Mouse (Mus musculus) adrenal gland, adult (tissue): ENCODE measurements around the gene Olfr578.

Experiments used
- DNase-seq, 2 experiments: peaks; one replicate each; pipeline ENCODE4 v3.0.0; 2022 to 2023; ENCODE audit warnings: low spot score in 1 of 2; ENCODE audit not compliant: inconsistent age in 2 of 2

The Olfr578 gene

DNA sequence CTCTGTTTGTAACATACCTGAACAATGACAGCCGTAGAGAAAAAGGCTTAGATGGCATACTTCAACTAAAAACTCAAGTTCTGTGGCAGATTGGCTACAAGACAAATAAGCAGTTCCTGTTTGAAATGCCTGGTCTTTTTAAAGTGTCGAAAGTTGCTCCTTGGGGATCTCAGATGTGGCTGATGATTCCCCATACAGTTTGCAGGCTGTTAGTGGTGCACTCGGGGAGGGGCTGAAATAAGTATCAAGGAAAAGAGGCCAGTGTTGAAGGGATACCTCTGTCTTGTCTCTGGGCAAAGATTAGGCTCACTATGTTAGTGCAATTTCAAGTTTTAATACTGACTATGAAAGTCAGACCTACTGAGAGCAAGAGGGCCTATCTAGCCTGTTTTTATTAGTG, at the start of gene Olfr578:
Olfr578 (minus strand) TSS at position 101 of the 400 bp plus-strand sequence.
- DNase-seq = no peak

DNA sequence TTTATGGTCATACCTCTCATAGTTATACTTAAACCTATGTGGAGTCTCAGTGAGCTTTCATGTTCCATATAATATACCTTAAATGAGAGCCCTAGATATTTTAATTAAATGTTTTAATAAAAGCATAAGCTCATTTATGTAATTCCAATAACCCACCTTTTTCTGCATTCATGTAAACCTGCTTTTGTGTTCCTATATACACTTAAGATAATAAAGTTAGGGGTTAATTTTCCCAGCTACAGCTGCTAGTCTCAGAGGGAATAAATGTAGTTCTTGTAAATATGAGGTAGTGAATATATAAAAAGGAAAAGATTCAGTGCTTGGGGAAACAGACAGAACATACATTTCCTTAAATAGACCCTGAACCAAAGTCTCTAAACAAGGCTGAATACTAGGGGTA, 48.6 kb upstream of the Olfr578 start, which contains the start of gene Olfr582:
Olfr582 (plus strand) TSS at position 301 of the 400 bp plus-strand sequence.
- no peak for DNase-seq

DNA sequence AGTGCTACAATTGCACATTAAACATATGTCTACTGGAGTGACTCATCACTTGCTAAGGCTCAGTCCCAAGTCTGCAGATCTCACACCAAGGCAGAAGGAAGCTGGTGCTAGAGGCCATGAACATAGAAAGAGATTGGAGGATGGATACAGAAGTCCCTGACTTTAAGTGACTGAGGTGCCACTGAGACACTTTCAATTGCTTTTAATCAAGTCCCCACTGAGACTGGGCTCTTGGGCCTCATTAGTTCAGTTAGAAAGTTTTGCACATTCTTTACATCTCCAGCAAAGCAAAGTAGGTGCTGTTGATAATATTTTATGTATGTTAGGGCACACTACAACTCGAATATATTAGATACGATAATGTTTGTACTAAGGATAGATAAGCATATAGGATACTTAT, 13.3 kb downstream of the Olfr578 start, which contains the start of gene Olfr577:
Olfr577 (minus strand) TSS at position 101 of the 400 bp plus-strand sequence.
- DNase-seq = no peak

DNA sequence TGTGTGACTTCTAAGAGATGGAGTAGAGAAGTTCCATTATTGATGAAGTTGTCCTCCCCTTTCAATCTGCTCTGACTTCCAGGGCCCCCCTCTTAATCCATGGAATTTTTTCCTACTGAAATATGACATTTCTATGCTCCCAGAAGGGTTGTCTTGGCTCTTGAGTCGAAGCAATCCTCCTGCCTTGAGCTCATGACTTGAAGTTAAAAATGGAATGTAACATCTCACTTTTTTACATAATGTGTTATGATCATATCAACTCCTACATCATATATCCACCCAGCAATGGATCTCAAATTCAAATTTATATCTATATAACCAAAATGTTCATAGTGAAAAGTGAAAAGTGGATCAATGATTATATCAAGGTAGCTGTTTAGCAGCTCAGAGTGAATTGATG, 14.7 kb downstream of the Olfr578 start:
- no peak for DNase-seq

DNA sequence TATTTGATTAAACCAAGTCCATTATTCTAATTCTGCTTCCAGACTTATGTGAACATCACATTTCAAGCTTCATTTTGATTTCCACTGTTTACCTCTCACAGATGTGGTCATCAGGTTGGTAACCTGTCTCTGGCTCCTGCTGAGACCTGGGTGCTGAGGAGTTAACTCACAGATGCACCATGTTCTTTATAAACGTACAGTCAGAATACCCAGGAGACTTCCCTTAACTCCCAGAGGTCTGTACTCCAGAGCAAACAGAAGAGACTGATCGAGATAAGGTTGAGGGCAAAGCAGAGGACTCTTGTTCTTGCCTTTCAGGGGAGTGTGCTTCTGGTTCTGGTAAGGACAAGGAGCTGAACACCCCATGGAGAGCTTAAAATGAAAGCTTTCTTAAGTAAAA, 26.8 kb downstream of the Olfr578 start, which contains the start of gene Olfr576:
Olfr576 (plus strand) TSS at position 301 of the 400 bp plus-strand sequence.
- no peak for DNase-seq

DNA sequence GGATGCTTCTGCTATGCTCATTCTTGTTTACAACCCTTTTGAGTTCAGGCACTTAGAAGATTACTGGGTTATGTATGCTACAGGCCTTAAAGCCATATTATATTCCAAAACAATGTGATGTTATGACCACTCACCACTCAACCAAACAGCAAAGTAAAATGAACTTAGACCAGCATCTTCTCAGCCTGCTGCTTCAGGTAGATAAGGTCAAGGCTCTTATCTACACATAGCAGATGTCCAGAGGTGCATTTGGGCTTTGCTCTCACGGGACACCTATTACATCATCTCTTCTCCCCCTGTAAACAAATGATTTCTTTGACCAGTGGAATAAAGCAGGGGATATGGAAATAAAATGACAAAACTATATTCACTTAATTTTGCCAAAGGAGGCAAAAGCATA, 30.5 kb downstream of the Olfr578 start, which contains the start of gene Olfr575:
Olfr575 (minus strand) TSS at position 183 of the 400 bp plus-strand sequence.
- no peak for DNase-seq

DNA sequence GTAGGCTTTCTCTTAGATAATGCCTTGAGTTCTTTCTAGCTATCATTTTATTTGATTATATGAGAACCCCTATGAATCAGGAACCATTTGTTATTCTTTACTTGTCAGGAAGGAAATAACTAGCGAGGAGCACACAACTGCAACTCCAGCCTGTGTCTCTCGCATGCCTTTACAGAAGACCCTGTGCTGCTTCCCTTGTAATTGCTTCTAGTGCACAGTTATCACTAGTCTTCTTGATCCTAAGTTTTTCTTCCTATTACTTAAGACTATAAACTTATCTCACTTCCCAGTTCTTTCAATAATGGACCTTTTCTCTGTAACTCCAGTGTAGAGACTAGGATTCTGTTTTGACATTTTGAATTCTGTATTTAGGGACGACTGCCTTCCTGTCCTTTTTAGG, 31.0 kb downstream of the Olfr578 start:
- no peak for DNase-seq

DNA sequence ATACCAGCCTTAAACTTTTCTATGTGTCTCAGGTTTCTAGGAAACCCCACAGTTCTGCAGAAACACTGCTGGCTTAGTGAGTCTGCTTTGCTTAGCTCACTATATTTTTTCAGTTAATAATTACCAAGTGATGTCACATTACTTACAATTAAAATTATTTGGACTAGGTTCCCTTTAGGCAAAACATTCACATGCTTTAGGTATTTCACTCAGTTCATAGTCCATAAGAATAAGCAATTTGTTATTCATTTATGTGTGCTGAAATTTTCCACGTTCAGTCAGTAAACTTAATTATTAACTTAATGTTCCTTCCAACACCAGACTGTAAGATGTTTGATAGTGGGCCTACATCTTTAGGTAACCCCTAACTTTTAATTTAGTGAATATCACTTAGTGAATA, 38.4 kb downstream of the Olfr578 start:
- DNase-seq = no peak

DNA sequence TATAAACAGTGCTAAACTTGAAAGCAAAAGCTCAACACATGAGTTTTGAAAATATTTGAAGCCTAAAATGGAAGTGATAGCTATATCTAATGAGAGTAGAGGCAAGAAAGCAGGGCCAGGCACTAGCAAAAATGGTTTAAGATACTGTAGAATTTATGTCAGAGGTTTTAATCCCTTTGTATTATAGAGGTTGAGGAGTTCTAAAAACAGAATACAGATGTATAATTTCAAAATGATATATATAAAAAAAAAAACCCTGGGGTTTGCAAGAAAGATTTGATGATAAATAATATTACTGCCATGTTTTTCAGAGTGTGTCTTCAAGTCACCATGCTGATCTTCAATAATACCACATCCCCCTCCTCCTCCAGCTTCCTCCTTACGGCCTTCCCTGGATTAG, 41.0 kb downstream of the Olfr578 start, which contains the start of gene Olfr574:
Olfr574 (plus strand) TSS at position 301 of the 400 bp plus-strand sequence.
- DNase-seq = no peak

DNA sequence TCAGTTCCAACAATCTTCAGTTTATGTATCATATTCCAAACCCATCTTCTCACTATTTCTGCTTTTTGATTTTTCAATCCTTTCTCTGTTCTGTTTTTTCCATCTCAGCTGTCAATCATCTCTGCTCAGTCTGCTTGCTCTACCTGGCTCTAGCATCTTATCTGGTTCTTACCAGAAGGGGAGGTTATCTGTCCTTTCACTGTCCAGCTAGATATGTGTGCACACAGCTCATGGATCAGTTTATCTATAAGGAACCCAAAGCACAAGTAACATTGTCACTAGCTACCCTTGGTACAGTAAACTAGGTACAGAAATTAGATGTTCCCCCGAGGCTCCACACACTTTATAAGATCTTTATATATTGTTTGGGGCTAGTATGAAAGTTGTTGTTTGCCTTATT, 45.7 kb downstream of the Olfr578 start:
- DNase-seq = no peak

DNA sequence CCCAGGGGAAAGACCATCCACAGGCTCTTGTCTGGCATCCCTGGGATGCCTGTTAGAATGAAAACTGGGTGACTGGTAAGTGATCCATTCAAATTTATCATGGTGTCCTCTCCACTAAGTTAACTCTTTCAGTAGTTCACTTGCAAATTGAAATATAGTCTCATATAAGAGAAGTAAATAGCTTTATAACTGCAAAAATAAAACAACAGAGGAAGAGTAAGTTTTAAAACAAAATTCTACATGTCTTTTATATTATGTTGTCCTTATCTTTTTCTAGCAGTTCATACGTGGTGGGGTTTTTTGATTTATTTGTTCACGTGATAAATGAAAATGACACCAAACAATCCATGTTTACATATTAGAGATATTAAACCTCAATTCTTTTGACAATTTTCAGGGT, 46.6 kb downstream of the Olfr578 start, which contains the start of gene Olfr573-ps1:
Olfr573-ps1 (minus strand) TSS at position 101 of the 400 bp plus-strand sequence.
- DNase-seq = no peak
